Mouse (Mus musculus) megakaryocyte progenitor cell, adult 5-6 weeks (primary cell): ENCODE data around the gene Clpx. TPM values are rescaled to one million over a fixed set of nuclear protein-coding genes. Genes with fewer than 3 reads are reported as not detected.
A peak's percentile ranks its signal among the peaks of the same experiment; 100 is the strongest.
"Not testable (repeated sequence)": the region's sequence is repeated elsewhere in the genome, so short reads cannot be mapped to it uniquely, and the experiment has no call there.

Experiments used
- ATAC-seq: replicated peaks from 2 replicates; pipeline ENCODE4 v1.8.0; 2016; ENCODE audit warnings: mild to moderate bottlenecking, moderate TSS enrichment, inconsistent platforms; ENCODE audit not compliant: poor library complexity
- total RNA-seq, 2 experiments: library from RNA; stranded (forward) in 1 of 2; stranded (reverse) in 1 of 2; fragments of 157-497, 149-512 nt in 1 of 2; fragments of 200-1000 nt in 1 of 2; gene quantifications; 2 replicates each; pipeline versions ENCODE4 v1.2.3 to v1.2.4; 2015 to 2017

Clpx gene
- total RNA-seq, 2 experiments from 2014 or later, result 24.8 to 46.6 TPM

- ATAC-seq, result no peak
These were observed 4.1 kb upstream of the Clpx start for GRCm38 (mm10) chr9:65289988-65290387.

DNA sequence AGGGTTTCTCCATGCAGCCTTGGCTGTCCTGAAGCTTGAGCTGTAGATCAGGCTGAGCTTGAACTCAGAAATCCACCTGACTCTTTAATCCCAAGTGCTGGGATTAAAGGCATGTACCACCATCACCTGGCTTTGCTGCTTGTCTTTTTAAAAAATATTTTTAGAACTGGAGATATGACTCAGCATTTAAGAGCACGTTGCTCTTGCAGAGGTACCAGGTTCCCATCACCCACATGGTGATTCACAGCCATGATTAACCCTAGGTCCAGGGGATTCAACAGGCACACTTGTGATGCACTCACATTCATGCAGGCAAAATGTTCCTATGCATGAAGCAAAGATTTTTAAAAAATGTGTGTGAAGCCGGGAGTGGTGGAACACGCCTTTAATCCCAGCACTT, 1.6 kb upstream of the Clpx start:
- no peak for ATAC-seq

GRCm38 (mm10) chr9:65293119-65293518, 941 bp upstream of the Clpx start:
- ATAC-seq, result peak; percentile 17; the same call in 1 of the 2 replicates

DNA sequence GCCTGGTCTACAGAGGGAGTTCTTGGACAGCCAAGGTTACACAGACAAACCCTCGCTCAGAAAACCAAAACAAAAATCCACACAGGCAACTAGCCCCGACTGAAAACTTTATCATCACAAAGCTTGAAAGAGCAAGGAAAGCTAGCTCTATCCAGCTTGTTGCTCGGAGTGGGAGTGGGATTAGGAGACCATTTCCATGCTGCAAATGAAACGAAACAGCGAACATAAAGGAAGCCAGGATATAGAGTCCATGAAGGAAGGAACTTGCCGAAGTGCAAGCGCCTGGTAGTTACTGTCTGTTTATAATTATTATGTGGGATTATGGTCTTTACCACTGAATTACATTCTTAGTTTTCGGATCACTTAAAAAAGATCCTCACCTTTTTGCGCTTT, 484 bp upstream of the Clpx start:
- ATAC-seq, result peak; percentile 8; the same call in 1 of the 2 replicates

DNA sequence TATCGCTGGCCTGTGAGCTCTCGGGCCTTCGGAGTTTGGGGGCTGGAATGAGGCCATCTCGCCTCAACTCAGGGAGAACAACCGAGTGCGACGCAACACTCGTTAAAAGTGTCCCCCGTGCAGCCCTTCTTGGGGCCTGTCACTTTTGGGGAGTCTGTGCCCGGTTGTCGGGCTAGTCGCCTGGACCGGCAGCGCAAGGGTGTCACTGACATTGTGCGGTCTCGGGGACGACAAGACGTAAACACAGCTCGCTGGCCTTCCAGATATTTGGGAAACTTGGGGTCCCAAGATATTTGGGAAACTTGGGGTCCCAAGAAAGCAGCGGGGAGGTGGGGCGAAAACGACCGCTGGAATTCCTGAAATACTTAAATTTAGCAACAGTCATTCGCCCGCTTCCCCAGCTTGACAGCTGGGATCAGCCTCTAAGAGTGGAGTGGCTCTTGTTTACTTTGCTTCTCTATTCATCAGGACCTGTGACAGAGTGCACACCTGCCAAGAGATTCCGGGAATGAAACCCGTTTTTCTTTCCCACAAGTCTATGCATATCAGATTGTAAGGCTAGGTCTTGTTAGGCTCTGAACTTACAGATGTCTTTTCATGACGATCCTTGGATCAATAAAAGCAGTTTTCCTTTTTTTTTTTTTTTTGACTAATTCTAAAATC, 787 bp downstream of the Clpx start:
- peak; percentile 14; the same call in 1 of the 2 replicates for ATAC-seq

- ATAC-seq, result no peak
These were observed 3.0 kb downstream of the Clpx start for GRCm38 (mm10) chr9:65297056-65297455.

- no peak for ATAC-seq
These were observed 4.7 kb downstream of the Clpx start for GRCm38 (mm10) chr9:65298761-65299160.

DNA sequence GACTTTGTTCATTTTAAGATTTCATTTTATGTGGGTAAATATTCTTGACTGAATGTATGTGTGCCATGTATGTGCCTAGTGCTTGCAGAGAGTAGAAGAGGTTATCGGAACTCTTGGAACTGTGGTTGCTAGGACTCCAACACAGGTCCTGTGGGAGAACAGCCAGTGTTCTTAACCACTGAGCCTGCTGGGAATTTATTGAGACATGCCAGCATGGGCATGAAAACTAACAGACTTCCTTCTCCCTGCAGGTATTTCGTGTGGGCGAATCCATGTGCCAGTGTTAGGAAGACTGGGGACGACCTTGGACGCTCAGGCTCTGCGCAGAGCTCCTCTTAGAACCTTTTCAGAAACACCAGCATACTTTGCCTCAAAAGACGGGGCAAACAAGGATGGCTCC, 5.6 kb downstream of the Clpx start:
- no peak for ATAC-seq

DNA sequence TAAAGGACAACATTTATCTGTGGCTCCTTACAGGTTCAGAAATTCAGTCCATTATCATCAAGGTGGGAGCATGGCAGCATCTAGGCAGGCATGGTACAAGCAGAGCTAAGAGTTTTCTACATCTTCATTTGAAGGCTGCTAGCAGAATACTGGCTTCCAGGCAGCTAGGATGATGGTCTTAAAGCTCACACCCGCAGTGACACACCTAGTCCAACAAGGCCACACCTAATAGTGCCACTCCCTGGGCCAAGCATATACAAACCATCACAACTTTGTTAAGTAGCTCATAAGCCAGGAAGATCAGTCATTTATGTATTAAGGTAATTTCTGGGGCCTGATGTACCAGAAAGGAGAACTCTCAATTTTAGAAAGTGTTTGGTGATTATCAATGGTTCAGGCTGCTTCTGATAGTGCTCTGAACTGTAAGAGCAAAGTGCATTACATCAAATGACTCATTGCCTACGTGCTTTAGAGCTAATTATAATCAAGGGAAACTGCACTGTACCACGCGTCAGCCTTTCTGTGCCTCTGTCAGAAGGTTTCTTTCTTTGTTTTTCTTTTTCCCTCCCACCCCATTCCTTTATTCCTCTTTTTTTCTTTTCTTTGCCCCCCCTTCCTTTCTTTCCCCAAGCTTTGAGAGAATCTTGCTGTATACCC, 8.4 kb downstream of the Clpx start:
- no peak for ATAC-seq

GRCm38 (mm10) chr9:65303586-65303985, 9.5 kb downstream of the Clpx start:
- no peak for ATAC-seq

DNA sequence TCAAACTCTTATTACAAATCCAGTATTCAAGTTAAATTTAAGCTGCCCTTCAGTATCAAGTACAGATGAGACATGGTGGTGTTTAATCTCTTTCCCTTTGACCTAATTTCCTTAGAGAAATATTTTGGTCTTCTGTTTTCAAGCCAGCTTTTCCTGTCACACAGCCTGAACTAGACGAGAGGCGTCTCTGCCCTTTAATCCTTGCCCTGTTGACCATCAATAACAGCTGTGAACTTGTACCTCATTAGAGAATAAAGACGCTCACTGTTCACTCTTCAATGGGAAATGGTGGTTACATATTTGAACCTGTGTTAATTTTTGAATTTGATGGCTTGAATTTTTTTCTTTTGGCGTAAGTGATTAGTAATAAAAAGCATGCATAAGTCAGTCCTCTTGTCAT, 10.2 kb downstream of the Clpx start:
- ATAC-seq, result no peak

DNA sequence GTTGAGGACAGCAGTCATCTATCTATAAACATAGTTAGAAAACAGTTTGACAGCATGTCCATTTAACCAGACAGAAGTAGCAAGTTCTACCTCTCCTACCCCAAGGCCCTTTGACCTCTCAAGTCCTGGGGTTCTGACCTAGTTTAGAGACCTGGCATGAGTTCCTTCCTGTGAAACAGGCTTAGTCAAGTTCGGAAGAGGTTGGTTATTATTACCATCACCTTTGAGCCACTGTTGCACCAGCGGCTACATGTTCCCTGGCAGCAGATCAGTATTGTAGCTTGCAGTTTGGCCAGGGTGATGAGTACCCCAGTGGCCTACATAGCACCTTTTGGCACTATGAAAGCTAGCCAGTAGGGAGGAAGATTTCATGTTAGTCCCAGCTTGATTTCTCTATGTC, 12.6 kb downstream of the Clpx start:
- ATAC-seq, result no peak

GRCm38 (mm10) chr9:65308011-65308410, 14.0 kb downstream of the Clpx start:
- no peak for ATAC-seq

DNA sequence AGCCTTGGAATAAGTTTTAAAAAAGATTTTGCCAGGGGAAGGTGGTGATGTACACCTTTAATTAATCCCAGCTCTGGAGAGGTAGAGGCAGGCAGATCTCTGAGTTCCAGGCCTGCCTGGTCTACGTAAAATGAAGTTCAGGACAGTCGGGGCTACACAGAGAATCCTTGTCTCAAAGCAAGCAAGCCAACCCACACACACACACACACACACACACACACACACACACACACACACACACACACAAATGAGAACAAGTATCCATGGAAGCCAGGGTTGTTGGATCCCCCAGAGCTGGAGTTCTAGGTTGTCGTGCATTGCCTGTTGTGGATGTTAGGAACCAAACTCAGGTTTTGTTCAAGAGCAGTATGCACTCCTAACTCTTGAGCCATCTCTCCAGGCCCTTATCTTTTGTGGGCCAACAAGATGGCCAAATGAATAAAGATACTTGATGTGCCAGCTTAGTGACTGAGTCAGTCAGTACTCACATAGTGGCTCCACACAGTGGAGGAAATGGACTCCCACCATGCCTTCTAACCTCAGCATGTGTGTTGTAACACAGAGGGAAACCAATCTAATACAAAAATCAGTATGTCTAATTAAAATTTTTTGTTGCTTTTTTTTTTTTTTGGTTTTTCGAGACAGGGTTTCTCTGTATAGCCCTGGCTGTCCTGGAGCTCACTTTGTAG, 18.8 kb downstream of the Clpx start:
- ATAC-seq, result 0 out of 2 replicates have a peak, but pooled peaks have one; percentile 14

GRCm38 (mm10) chr9:65313846-65314245, 19.8 kb downstream of the Clpx start:
- no peak for ATAC-seq

DNA sequence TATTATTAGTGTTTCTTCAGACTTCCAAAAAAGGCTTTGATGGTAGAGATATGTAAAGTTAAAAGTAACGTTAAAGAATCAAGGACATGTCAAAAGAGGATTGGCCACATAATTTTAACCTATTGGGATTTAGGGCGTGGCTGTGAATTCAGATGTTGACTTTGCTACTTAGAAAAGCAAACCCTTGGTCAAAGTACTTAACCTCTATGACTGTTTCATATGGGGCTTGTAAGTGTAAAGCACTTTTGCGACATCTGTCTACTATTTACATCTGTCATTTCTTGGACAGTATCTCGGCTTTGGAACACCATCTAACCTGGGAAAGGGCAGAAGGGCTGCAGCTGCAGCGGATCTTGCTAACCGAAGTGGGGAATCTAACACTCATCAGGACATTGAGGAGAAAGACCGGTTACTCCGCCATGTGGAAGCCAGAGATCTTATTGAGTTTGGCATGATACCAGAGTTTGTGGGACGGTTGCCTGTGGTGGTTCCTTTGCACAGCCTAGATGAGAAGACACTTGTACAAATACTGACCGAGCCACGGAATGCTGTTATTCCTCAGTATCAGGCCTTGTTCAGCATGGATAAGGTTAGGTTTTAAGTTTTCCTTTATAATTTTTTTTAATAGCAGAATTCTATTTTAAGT, 28.3 kb downstream of the Clpx start:
- no peak for ATAC-seq

DNA sequence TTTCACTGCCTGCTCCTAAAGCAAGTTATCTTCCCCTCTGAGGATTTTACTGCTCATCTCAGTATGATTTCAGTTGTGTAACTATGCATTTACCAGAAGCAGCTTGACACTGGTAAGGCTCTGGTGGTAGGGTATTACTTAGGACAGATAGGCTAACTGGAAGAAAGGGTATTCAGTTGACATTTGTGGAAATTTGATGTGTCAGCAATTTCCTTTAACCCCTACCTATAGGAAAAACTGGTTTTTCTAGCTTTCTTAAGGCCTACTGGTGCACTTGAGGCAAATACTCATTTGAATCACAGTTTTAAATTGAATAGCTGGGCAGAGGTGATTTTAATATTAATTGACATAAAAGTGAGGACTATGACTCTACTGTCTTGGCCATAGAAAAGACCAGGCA, 31.9 kb downstream of the Clpx start:
- no peak for ATAC-seq

- no peak for ATAC-seq
These were observed 33.3 kb downstream of the Clpx start for GRCm38 (mm10) chr9:65327371-65327770.

DNA sequence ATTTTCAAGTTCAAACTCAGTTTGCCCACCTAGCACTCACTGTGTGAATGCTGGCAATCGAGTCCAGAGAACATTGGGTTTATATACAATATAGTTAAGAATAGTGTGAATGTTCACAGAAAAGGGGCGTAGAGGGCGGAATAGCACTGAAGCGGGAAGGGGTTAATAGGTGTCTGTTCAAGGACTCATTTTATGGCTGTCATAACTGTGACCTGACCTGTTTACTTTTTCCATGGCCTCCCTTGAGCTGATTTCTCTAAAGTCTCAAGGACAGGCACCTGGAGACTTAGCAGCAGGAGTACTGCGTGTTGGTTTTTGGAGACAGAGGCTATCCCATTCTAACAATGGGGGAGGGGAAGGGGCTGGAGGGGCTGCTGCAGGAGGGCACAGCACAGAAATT, 39.9 kb downstream of the Clpx start:
- no peak for ATAC-seq

GRCm38 (mm10) chr9:65339146-65339545, 45.1 kb downstream of the Clpx start:
- no peak for ATAC-seq

DNA sequence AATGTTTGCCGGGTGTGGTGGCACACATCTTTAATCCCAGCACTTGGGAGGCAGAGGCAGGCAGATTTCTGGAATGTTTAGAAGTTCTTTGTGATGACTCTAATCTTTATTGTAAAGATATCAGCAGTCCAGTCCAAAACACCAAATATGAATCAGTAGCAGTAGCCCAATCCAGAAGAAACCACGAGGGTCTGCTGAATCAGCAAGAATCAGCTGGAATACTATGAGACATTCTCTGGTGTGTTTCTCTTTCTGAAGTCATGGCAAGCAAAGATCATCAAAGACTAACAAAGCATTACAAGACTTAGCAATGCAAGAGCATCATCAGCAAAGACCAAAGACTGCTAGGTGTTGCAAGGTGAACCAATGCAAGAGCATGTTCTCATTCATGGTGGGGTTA, 46.4 kb downstream of the Clpx start:
- no peak for ATAC-seq

GRCm38 (mm10) chr9:65345439-65345838, 51.4 kb downstream of the Clpx start:
- not testable (repeated sequence) for ATAC-seq
